Mouse (Mus musculus) frontal cortex, adult 2 months (tissue): ENCODE measurements around the gene Vmn1r236. TPM values are rescaled to one million over a fixed set of nuclear protein-coding genes. Genes with fewer than 3 reads are reported as not detected.

Experiments
- DNase-seq, 2 experiments: peaks; one replicate each; pipeline ENCODE4 v3.0.0; 2022; ENCODE audit warnings: low spot score in 1 of 2; ENCODE audit errors: extremely low spot score in 1 of 2
- polyA plus RNA-seq: library from polyadenylated mRNA; depleted of rRNA; stranded (reverse); fragments of >200 nt; gene quantifications from 2 replicates; pipeline ENCODE4 v1.2.3, GENCODE M21; 2012; rRNA removed

The Vmn1r236 gene
- not detected in 2 replicates for polyA plus RNA-seq

GRCm38 (mm10) chr17:21282642-21283041 is at the start of gene Vmn1r236:
TSS of gene Vmn1r236 (plus strand) at chr17:21282942.
- DNase-seq, result no peak

GRCm38 (mm10) chr17:21256111-21256510 is 26.6 kb upstream of the Vmn1r236 start, which contains the start of gene Vmn1r235:
TSS of gene Vmn1r235 (plus strand) at chr17:21256411.
- no peak for DNase-seq

DNA sequence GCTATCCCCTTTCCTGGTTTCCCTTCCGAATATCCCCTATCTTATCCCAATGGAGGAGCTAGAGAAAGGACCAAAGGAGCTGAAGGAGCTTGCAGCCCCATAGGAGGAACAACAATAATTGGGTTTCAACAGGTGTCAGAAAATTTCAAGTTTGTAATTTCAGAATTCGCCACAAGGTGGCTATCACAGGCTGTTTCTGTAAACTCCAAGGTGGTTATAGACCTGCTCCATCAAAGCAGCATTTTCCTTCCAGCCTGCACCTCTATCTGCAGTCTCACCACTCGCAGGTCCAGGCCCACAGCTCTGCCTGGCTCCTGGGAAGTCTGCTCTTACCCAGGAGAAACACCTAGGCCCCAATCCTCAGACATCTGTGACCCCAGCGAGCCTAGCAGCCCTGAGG is 10.6 kb upstream of the Vmn1r236 start:
- DNase-seq, result peak; percentile 25 to 90

- no peak for DNase-seq
Measured at GRCm38 (mm10) chr17:21284395-21284794, 1.7 kb downstream of the Vmn1r236 start.

- no peak for DNase-seq
Measured at GRCm38 (mm10) chr17:21289695-21290094, 7.0 kb downstream of the Vmn1r236 start.

GRCm38 (mm10) chr17:21311565-21311964 is 28.8 kb downstream of the Vmn1r236 start, which contains the start of gene Vmn1r237:
TSS of gene Vmn1r237 (plus strand) at chr17:21311865.
- no peak for DNase-seq

Other genes with a start within 250 kb of the Vmn1r236 start
- not detected in 2 replicates for gene Vmn1r234, start 56.9 kb upstream of the Vmn1r236 start, polyA plus RNA-seq
- gene Vmn1r235, start 26.5 kb upstream of the Vmn1r236 start, polyA plus RNA-seq, result not detected in 2 replicates
- not detected in 2 replicates for gene Vmn1r237, start 28.9 kb downstream of the Vmn1r236 start, polyA plus RNA-seq
- gene Zfp677, start 100.8 kb downstream of the Vmn1r236 start, polyA plus RNA-seq, result 1.4 and 2.0 TPM in 2 replicates
- 0.74 and 1.3 TPM in 2 replicates for gene Zfp54, start 140.3 kb downstream of the Vmn1r236 start, polyA plus RNA-seq
- gene Zfp51, start 167.4 kb downstream of the Vmn1r236 start, polyA plus RNA-seq, result 3.0 and 4.2 TPM in 2 replicates
- 2.9 and 3.5 TPM in 2 replicates for gene Zfp53, start 206.1 kb downstream of the Vmn1r236 start, polyA plus RNA-seq